Mouse (Mus musculus): ENCODE measurements around the gene Hist1h2bp.
A peak's percentile ranks its signal among the peaks of the same experiment; 100 is the strongest.

Gene Hist1h2bp

GRCm38 (mm10) chr13:21786899-21787629 lies at the start of gene Hist1h2bp, which contains the start of gene Hist1h2an:
Hist1h2bp (plus strand) TSS chr13:21787461.
Hist1h2an (minus strand) TSS chr13:21787218.
- peak; percentile 97 for DNase-seq (ENCODE audit: low read depth, low spot score)

DNA sequence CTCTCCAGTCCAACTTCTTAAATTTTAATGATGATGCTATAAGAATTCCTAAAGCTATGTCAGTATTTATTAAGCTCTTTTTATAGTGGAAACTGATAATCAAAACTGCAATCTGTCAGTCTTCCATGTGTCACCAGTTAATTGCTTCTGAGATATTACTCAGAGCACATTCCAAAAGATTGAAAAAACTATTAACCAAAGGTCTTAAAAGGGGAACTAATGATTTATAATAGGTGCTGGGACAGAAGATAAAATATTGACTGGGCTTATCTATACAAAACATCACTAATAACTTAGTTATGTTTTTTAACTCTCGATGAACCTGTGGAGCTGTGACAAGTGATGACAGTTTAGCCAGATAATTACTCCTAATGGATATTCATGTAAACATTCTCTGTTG lies 42.3 kb upstream of the Hist1h2bp start:
- DNase-seq (ENCODE audit: low read depth, low spot score): no peak

DNA sequence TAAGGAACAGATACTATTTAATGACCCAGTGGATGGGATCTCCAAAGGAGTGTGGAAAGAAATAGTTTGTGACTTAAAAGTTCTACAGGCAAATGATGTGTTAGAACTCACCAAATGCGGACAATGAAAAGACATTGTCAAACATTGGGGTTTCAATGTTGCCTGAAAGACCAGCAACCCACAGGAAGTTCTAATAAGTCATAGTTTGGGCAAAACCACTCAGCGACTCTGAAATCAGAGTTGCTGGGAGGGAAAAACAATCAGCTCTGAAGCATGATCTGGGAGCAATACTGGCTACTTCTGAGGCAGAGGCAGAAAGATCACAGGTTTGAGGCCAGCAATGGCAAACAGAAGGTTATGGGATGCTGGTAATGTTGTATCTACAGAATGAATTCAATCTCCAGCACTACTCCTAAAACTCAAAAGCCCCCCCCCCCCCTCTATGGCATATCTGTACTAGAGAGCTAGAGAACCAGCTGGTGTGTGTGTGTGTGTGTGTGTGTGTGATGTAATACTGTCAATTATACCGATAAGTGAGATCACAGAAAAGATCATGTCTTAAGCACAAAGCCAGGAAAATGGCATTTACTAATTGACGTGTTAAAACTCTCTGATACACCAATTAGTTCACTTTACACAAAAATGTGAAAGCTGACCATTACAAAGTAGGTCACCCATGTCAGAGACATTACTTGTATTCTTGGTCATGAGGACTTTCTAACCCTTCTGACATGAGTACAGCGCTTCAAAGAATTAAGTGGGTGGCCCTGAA lies 37.7 kb upstream of the Hist1h2bp start:
- peak; percentile 52 for DNase-seq (ENCODE audit: low read depth, low spot score)

DNA sequence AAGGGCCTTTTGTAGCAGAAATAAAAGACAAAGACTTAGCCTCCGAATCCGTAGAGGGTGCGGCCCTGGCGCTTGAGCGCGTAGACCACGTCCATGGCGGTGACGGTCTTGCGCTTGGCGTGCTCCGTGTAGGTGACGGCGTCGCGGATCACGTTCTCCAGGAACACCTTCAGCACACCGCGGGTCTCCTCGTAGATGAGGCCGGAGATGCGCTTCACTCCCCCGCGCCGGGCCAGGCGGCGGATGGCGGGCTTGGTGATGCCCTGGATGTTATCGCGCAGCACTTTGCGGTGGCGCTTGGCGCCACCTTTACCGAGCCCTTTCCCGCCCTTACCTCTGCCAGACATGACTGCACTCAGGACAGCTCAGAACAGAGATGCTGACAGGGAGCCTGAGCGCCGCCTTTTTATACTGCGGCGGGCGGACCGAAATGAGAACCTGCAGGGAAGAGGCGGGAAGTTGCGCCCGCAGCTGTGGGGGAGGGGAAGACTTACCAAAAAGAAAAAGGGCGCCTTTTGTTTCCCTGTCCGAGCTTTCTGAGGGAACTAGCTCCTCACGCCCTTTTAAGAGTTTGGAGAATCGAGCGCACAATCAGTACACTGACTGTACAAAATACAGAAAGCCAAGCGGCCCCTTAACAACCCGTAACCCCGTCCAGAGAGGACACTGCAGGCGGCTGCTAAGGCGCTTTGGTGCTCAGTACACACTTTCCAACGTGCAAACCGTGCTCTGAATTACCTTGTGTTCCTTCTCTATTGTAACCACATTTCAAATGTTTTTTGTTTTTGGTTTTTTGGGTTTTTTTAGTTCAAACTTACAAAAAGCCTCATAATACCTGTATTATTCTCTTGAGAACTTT lies 36.9 kb upstream of the Hist1h2bp start, which contains the start of gene Hist1h4k:
Gene Hist1h4k (minus strand): TSS at position 347 of the 859 bp plus-strand sequence.
- DNase-seq (ENCODE audit: low read depth, low spot score): peak; percentile 97

- no peak for DNase-seq (ENCODE audit: low read depth, low spot score)
Measured at GRCm38 (mm10) chr13:21751417-21751816, 35.8 kb upstream of the Hist1h2bp start.

GRCm38 (mm10) chr13:21751827-21752226 lies 35.4 kb upstream of the Hist1h2bp start:
- peak; percentile 18 for DNase-seq (ENCODE audit: low read depth, low spot score)

DNA sequence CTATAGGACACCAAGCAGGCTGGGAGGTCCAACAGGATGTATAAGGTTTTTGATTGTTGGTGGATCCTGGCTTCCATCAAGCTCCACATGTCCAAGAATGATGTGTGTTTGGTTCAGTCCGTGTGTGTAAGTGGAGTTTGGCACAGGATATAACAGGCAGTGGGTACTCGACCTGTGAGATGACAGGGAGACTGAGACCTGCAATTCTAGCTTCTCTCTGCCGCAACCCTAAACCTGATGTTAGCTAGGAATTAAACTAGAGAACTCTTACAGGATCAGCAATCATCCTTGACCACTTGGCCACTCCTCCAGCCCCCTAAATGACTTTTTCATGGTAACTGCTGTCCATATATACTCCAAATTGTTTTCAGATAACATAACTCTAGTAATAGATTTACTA lies 34.9 kb upstream of the Hist1h2bp start:
- DNase-seq (ENCODE audit: low read depth, low spot score): peak; percentile 45

- DNase-seq (ENCODE audit: low read depth, low spot score): no peak
Measured at GRCm38 (mm10) chr13:21753051-21753523, 34.2 kb upstream of the Hist1h2bp start.

DNA sequence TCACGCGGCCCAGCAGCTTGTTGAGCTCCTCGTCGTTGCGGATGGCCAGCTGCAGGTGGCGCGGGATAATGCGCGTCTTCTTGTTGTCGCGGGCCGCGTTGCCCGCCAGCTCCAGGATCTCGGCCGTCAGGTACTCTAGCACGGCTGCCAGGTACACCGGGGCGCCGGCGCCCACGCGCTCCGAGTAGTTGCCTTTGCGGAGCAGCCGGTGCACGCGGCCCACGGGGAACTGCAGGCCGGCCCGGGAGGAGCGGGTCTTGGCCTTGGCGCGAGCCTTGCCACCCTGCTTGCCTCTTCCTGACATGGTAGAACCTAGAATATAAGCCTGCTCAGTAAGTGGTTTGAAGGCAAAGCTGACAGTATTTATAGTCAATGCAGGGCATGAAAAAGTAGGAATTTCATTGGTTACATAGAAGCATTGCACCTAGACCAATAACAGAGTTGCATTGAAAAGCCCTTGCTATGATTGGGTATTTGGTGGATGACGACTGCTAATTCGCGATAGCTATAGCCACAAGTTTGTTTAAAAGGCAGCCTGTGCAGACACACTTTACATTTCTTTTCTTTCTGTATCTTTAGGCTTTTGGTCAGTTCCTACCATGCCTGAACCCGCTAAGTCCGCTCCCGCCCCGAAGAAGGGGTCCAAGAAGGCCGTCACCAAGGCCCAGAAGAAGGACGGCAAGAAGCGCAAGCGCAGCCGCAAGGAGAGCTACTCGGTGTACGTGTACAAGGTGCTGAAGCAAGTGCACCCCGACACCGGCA lies 33.6 kb upstream of the Hist1h2bp start, which contains the start of the genes Hist1h2ak and Hist1h2bn:
Gene Hist1h2ak (minus strand): TSS at position 304 of the 762 bp plus-strand sequence.
Gene Hist1h2bn (plus strand): TSS at position 600 of the 762 bp plus-strand sequence.
- peak; percentile 94 for DNase-seq (ENCODE audit: low read depth, low spot score)

GRCm38 (mm10) chr13:21754294-21755001 lies 32.8 kb upstream of the Hist1h2bp start:
- peak; percentile 51 for DNase-seq (ENCODE audit: low read depth, low spot score)

DNA sequence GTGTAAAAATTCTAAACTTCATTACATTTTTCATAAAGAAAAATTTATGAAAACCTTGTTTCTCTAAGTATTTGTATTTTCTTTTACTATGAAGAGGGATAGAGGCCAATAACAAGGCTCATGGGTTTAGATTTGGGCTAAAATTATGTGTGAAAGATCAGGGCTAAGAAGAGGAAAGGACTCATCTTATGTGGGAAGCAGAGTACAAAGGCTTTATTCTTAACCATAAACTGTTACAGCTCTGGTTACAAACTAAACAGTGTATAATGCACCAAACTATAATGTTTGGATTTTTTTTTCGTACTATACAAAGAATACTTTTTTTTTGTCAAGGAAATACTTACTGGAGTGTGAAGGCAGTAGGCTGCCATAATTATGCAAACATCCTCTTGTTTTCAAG lies 31.6 kb upstream of the Hist1h2bp start:
- no peak for DNase-seq (ENCODE audit: low read depth, low spot score)

- DNase-seq (ENCODE audit: low read depth, low spot score): peak; percentile 93
Measured at GRCm38 (mm10) chr13:21778814-21779766, 8.2 kb upstream of the Hist1h2bp start.

GRCm38 (mm10) chr13:21779767-21780731 lies 7.2 kb upstream of the Hist1h2bp start, which contains the start of gene Hist1h1b:
Hist1h1b (minus strand) TSS chr13:21780625.
- DNase-seq (ENCODE audit: low read depth, low spot score): peak; percentile 82

GRCm38 (mm10) chr13:21781021-21781555 lies 6.2 kb upstream of the Hist1h2bp start:
- DNase-seq (ENCODE audit: low read depth, low spot score): peak; percentile 19

DNA sequence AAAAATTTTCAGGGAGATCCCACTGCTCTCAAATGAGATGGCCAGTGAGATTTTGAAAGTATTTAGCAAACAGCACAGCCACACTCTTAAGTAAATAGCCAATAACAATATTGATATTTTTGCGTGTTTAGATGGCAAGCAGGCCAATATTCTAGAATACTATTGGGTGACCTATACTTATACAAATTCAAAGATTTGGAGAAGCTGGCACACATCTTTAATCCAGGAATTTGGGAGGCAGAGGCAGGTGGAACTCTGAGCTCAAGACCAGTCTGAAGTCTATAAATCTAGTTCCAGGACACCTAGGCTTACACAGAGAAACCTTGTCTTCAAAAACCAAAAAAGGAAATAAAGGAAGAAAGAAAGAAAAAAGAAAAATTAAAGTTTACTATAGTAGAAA lies 5.6 kb upstream of the Hist1h2bp start:
- DNase-seq (ENCODE audit: low read depth, low spot score): no peak

DNA sequence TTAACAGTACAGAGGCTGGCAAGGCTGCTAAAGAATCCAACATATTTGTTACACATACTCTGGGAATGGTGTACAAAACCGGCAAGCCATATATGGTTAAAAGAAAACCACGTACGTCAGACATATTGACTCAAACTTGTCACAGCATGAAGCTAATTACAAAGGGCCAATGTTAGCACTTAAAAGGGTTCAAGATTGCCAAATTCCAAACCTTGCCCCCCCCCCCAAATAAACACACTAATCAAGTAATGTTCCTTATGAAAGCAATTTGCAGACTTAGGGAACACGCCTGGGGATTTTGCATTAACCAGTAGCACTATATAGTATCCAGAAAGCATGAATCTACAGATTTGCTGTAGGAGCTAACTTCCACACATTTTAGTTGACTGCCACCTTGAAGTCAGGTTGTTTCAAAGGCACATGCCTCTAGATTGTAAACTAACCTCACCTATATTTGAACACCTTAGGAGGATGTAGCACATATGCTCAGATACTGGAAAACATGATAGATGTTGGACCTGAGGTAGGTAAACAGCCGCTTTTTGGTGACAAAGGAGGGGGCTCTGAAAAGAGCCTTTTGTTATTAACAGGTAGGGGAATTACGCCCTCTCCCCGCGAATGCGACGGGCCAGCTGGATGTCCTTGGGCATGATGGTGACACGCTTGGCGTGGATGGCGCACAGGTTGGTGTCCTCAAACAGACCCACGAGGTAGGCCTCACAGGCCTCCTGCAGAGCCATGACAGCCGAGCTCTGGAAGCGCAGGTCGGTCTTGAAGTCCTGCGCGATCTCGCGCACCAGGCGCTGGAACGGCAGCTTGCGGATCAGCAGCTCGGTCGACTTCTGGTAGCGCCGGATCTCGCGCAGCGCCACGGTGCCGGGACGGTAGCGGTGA lies 4.7 kb upstream of the Hist1h2bp start:
- DNase-seq (ENCODE audit: low read depth, low spot score): peak; percentile 69
